Mouse (Mus musculus) ES-E14 (cell line): ENCODE measurements at regions not wholly inside any gene's neighbourhood (a gene's known extent, or its start where the extent isn't known, plus 50 kb on each side); places are given as distances from the start of the nearest gene placed in this dataset.
"Not testable (repeated sequence)": the region's sequence is repeated elsewhere in the genome, so short reads cannot be mapped to it uniquely, and the experiment has no call there.

Experiments
- DNase-seq: peaks from one replicate; pipeline ENCODE4 v3.0.0-alpha.2; 2013; ENCODE audit warnings: low read depth, low spot score
- H3K27ac ChIP-seq: 2 replicates; pipeline ENCODE4 v1.5.1; 2012; ENCODE audit warnings: low read depth, mild to moderate bottlenecking, low read length, moderate library complexity, mixed read lengths; ENCODE audit not compliant: poor library complexity, insufficient read depth, severe bottlenecking
- H3K36me3 ChIP-seq: 2 replicates; pipeline ENCODE4 v1.6.1; 2012; ENCODE audit warnings: mild to moderate bottlenecking, low read length, moderate library complexity, mixed read lengths; ENCODE audit not compliant: control insufficient read depth, poor library complexity, insufficient read depth, severe bottlenecking
- H3K4me1 ChIP-seq, 2 experiments: fragments of 150-350 bp in 1 of 2; sonication (generic) in 1 of 2; 2 replicates each; pipeline ENCODE4 v1.6.1; 2012; ENCODE audit warnings: low read length in 2 of 2, mild to moderate bottlenecking in 1 of 2, mixed read lengths in 1 of 2; ENCODE audit not compliant: control insufficient read depth in 2 of 2, insufficient read depth in 2 of 2, poor library complexity in 1 of 2
- H3K4me3 ChIP-seq, 2 experiments: fragments of 150-350 bp in 1 of 2; sonication (generic) in 1 of 2; 2 replicates each; pipeline ENCODE4 v1.5.1; 2012; ENCODE audit warnings: low read length in 2 of 2, low read depth in 1 of 2, mild to moderate bottlenecking in 1 of 2, mixed read lengths in 1 of 2; ENCODE audit not compliant: insufficient read depth in 1 of 2, poor library complexity in 1 of 2, severe bottlenecking in 1 of 2
- H3K9ac ChIP-seq: 2 replicates; pipeline ENCODE4 v1.6.1; 2012; ENCODE audit warnings: low read depth, mild to moderate bottlenecking, low read length, mixed read lengths; ENCODE audit not compliant: poor library complexity, insufficient read depth, severe bottlenecking
- H3K9me3 ChIP-seq: fragments of 150-350 bp; sonication (generic); 2 replicates; pipeline ENCODE4 v1.6.1; 2012; ENCODE audit warnings: low read depth, mild to moderate bottlenecking, low read length; ENCODE audit not compliant: control insufficient read depth, insufficient read depth
- in situ Hi-C, 2 experiments: fragments of 600-800 bp; cut with MboI; formaldehyde crosslinking; loops; one replicate each; pipeline ENCODE4 v1.15.1; 2025; ENCODE audit warnings: low sequenced_read_pairs in 2 of 2, inconsistent platforms in 1 of 2; ENCODE audit not compliant: unreplicated experiment in 2 of 2

GRCm38 (mm10) chr4:147231381-147231780, 74.1 kb upstream of the Zfp988 start:
- DNase-seq: peak; percentile 51
- H3K4me1 ChIP-seq, H3K36me3 ChIP-seq, H3K9me3 ChIP-seq, H3K9ac ChIP-seq, H3K27ac ChIP-seq, in situ Hi-C loops: not testable (repeated sequence)
- peak overlapping the region in 1 of 2 experiments; percentile 51; a peak in 2 of 4 replicates for H3K4me3 ChIP-seq

DNA sequence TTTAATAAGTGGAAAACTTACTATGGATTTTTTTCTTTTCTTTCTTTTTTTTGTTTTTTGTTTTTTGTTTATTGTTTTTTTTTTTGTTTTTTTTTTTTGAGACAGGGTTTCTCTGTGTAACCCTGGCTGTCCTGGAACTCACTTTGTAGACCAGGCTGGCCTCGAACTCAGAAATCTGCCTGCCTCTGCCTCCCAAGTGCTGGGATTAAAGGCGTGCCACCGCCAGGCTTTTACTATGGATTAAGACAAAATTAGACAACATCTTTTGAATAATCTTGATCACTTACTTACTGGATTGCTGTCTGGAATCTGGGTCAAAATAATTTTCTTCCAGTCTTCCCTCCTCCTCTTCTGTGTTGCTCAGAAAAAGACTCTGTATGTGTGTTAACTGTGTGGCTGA, 73.7 kb upstream of the Zfp988 start:
- H3K36me3 ChIP-seq, DNase-seq, in situ Hi-C loops, H3K9ac ChIP-seq, H3K27ac ChIP-seq, H3K4me1 ChIP-seq, H3K9me3 ChIP-seq: not testable (repeated sequence)
- H3K4me3 ChIP-seq: peak overlapping the region; percentile 10 to 23; a peak in 1 of 4 replicates

- H3K27ac ChIP-seq, H3K36me3 ChIP-seq, H3K9me3 ChIP-seq, DNase-seq, in situ Hi-C loops, H3K4me1 ChIP-seq, H3K9ac ChIP-seq: not testable (repeated sequence)
- H3K4me3 ChIP-seq: 0 out of 4 replicates have a peak overlapping the region, but pooled peaks of 1 of the 2 experiments have one; percentile 10
Observed at GRCm38 (mm10) chr4:147232279-147232678, 73.2 kb upstream of the Zfp988 start.

- H3K4me3 ChIP-seq, H3K27ac ChIP-seq, H3K9ac ChIP-seq, H3K9me3 ChIP-seq, DNase-seq, H3K36me3 ChIP-seq, H3K4me1 ChIP-seq, in situ Hi-C loops: not testable (repeated sequence)
Observed at GRCm38 (mm10) chr4:147234227-147234626, 71.2 kb upstream of the Zfp988 start.

- in situ Hi-C loops, H3K4me1 ChIP-seq, H3K36me3 ChIP-seq, DNase-seq, H3K4me3 ChIP-seq, H3K27ac ChIP-seq, H3K9ac ChIP-seq, H3K9me3 ChIP-seq: not testable (repeated sequence)
Observed at GRCm38 (mm10) chr4:147235441-147235840, 70.0 kb upstream of the Zfp988 start.

- H3K36me3 ChIP-seq, H3K27ac ChIP-seq, H3K9ac ChIP-seq, H3K4me3 ChIP-seq, H3K9me3 ChIP-seq, in situ Hi-C loops, DNase-seq, H3K4me1 ChIP-seq: not testable (repeated sequence)
Observed at GRCm38 (mm10) chr4:147241315-147242182, 63.9 kb upstream of the Zfp988 start.
